Mouse (Mus musculus): ENCODE measurements at regions not wholly inside any gene's neighbourhood (a gene's known extent, or its start where the extent isn't known, plus 50 kb on each side); places are given as distances from the start of the nearest gene placed in this dataset.

- DNase-seq (ENCODE audit: low spot score) = no peak
These were observed 113.2 kb upstream of the Gm17509 start for GRCm38 (mm10) chr13:117334125-117334524.

- no peak for DNase-seq (ENCODE audit: low spot score)
These were observed 113.7 kb upstream of the Gm17509 start for GRCm38 (mm10) chr13:117334539-117334938.

DNA sequence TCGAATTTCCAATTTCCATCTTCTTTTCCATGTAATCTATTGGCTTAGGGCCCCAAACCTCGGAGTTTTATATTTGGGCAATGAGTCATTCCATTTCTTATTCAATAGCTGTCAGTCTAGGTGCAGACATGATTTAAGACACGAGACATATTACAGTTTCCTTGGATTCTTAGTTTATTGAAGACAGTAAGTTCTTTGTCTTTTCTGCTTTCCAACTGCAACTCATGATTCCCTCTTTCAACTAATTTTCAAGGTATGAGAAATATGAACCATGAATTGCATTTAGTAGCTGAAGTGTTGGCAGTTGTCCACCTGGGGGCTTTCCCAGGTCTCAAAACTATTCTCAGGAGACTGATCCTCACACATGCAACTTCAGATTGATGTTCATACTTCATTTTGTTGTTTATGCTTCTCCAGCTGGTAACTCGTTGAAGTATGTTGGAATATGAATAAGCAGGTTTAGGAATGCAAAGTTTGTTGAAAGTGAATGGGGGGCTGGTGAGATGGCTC lies 160.3 kb upstream of the Gm17509 start:
- no peak for DNase-seq (ENCODE audit: low spot score)

DNA sequence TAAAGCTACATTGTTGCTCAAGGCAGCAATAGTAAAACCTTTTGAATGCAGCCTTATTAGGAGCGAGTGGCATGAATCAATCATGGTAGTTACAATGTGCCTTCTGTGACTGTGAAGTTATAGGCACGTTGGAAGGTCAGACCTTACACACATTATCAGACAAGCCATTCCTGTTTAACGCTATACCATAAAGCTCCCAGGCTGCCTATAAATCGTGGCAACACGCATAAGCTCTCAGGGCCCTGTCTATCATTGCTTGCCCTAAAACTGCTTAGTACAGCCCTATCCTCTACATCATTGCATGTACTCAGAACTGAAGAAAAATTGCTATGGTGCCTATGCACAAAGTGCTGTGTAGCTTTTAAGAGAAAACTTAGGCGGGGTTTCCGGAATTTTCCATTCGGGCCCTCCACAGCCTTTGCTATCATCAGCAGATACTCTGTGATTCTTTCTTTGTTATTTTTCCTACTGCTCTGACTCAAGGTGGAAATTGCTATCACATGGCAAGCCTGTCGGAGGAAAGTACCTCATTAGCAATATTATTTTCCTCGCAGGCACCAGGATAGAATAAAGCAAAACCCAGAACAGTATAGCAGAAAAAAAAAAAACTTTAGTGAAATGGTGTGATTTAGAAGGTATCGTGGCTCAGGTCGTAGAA lies 162.7 kb upstream of the Gm17509 start:
- no peak for DNase-seq (ENCODE audit: low spot score)

DNA sequence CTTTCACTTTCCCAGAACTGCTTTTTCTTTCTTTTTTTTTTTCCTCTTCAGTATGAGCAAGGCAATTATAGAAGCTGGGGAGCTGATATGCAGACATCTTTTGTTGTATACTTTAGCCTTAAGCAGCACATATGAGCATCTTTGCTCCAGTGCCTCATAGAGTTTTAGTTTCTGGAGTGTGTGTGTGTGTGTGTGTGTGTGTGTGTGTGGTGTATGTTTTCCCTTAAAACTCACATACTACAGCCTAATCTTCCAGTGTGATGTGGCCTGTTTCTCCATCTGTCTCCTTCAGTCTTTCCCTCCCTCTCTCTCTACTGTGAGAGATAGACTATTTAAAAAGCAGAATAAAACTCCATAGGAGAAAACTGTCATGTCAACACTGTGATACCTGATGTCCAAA lies 169.4 kb upstream of the Gm17509 start:
- no peak for DNase-seq (ENCODE audit: low spot score)

- DNase-seq (ENCODE audit: low spot score) = no peak
These were observed 172.6 kb upstream of the Gm17509 start for GRCm38 (mm10) chr13:117393488-117393887.

DNA sequence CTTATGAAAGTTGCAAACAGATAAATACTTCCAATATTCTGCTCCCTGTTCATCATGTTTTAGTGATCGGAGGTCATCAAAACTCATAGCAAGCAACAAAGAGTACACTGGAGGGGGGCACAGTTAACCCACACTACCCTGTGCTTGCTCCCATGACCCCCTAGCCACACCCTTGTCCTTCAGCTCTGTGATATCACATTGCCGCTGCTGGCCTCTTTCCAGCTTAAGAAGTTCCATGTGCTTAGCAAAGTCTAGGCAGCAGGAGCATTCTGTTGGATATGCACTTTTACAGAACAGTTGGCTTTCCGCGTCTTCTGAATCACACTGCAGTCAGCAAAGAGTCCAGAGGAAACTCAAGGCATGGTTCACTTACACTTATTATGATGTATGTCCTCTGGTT lies 180.4 kb upstream of the Gm17509 start:
- no peak for DNase-seq (ENCODE audit: low spot score)

- DNase-seq (ENCODE audit: low spot score) = no peak
These were observed 189.1 kb upstream of the Gm17509 start for GRCm38 (mm10) chr13:117409940-117410339.

DNA sequence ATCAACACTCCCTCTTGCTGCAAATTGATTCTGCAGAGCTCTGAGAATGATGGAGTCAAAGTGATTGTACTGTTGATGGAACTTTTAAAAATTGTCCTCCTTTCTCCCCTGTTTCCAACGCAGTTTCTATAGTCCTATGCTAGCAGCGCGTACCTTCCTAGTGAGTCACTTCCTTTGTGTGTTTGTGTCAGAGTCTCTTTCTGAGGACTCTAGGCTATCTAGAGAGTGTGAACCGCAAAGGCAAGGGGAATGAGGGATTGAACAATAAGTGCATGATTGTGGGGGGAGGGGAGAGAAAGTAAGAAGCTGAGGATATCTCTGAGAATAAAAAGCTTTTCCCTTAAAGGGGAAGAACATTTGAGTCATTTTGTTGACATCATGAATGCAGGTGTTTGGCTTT lies 188.5 kb upstream of the Hcn1 start:
- DNase-seq (ENCODE audit: low spot score) = no peak

DNA sequence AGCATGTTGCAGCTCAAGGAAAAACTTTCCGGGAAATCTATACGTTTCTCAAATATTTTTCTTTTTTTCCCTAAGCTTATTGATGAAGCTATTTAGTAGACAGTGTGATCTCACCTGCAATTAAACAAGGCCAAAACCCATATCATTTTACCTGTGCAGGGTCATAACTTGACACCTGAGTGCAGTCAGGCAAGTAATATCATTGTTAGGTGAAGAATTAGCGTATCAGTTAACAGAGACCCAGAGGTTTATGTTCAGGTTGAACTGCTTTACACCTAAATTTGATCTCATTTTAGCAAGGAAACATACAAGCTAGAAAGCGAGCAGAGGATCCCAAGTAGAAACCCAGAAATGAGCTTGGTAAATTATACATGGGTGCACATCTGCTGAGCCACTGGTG lies 178.6 kb upstream of the Hcn1 start:
- DNase-seq (ENCODE audit: low spot score) = no peak

DNA sequence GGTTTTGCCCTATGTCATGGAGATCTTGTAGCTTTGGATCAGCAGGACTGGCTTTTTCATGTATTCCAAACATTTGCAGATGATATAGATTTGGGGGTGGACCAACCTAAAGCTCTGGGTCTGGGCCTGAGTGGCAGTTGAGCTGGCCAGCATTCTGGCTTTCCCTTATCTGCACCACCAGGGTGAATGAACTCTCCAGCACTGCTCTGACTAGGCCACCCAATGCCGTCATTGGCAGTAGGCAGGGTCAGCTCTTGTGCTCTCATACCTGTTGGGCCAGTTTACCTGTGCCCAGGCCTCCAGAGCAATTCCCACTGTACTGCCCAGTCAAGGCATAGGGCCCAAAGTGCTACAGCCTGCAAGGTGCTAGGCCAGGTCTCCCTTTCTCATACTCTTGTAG lies 177.1 kb upstream of the Hcn1 start:
- no peak for DNase-seq (ENCODE audit: low spot score)

DNA sequence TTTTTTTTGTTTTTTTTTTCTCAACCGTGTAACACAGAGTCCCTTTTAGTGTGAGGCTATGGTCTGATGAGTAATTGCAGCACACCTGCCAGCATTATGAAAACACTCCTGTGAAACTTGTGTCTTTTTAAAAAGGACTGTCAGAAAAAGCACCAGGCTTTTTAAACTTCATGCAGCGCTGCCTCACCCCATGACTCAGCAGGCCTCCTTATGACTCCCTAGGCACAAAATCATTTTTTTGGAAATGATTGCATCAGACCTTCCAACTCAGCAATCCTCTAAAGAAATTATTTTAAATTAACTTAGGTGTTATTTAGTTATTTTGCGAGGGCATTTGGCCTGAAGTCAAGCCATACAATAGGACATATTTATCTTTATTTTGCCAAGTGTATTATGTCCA lies 134.7 kb upstream of the Hcn1 start:
- DNase-seq (ENCODE audit: low spot score) = no peak

DNA sequence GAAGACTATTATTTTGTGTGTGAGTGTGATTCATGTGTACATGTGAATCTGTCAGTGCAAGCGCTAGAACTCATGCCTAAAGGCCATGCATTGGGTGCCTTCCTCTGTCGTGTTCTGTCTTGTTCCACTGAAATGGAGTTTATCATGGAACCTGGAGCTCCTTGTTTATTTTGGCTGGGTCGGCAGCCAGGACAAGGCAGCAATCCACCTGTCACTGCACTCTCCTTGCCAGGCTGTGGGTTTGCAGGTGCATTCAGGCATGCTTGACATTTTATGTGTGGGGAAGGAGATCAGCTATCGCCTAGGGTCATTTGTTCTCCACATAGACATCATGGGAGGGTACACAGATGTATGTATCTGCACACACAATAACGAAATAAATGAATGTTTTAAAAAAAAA lies 129.4 kb upstream of the Hcn1 start:
- no peak for DNase-seq (ENCODE audit: low spot score)

DNA sequence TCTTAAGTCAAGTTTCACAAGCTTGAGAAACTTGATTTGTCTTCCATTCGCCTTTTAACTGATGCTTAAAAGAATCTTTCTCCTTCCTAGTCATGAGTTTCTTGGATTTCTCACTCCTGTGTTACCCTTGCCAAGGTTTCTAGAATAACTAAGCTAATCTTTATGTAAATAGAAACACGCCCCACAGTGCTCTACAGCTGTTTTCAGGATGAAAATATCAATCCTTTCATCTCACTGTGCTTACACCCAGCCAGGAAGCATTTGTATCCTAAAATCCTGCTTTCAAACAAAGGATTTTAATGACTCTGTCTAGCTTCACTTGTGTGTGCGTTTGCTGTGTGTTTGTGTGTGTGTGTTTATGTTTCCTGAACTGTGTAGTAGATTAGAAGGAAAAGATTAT lies 119.5 kb upstream of the Hcn1 start:
- DNase-seq (ENCODE audit: low spot score) = no peak

DNA sequence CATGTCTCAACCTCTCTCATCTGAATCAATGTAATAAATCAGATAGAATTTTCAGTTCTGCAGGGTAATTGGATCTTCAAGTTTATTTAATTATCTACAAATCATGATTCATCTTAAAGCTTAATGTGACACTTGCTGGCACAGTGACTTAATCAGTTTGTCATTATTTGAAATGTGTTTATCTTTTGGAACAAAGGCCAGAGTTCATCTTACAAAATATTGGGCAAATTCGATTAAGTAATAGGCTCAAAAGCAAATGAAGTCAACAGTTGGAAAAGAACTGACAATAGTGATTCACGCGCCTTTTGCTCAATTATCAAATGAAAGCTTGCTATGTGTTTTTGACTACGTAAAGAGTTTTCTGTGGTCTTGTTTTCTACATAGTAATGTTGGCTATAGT lies 93.4 kb upstream of the Hcn1 start:
- no peak for DNase-seq (ENCODE audit: low spot score)

- DNase-seq (ENCODE audit: low spot score) = peak; percentile 8
These were observed 52.0 kb upstream of the Hcn1 start for GRCm38 (mm10) chr13:117550108-117550507.
